Mouse (Mus musculus): Measurements from ENCODE around the gene Gtf3c2. TPM values are rescaled to one million over a fixed set of nuclear protein-coding genes. Genes with fewer than 3 reads are reported as not detected.

Gene Gtf3c2
- polyA plus RNA-seq (2014; fragmentation: Nextera tagmentation; extraction: Ambion mirVana): 101 and 109 TPM in 2 replicates

- under 1% methylated on average over 59 of the region's 59 CpGs for WGBS
- peak within 1 kb of the TSS; percentile 98 for H3K27ac ChIP-seq (ENCODE audit: low read depth, low read length)
- H3K9me3 ChIP-seq (ENCODE audit: control insufficient read depth, low read length): no peaks in the 10 kb centered on the region
- H3K4me1 ChIP-seq (replicated peaks; ENCODE audit: control insufficient read depth, insufficient read depth, low read length): no peaks in the 10 kb centered on the region
- DNase-seq (ENCODE audit: low spot score) (peak; percentile 94), ATAC-seq (replicated peaks; ENCODE audit: low FRiP score) (peak; percentile 97)
- no peaks in the 10 kb centered on the region for H3K36me3 ChIP-seq (ENCODE audit: control insufficient read depth, insufficient read depth, low read length)
- H3K9ac ChIP-seq (ENCODE audit: low read length): peak within 1 kb of the TSS; percentile 79
- peak within 1 kb of the TSS; percentile 91 for H3K4me3 ChIP-seq (ENCODE audit: low read depth, low read length)
- H3K4me2 ChIP-seq (ENCODE audit: low read depth, low read length, severe bottlenecking): peak within 1 kb of the TSS; percentile 81
- no peaks in the 10 kb centered on the region for H3K27me3 ChIP-seq (ENCODE audit: control insufficient read depth, insufficient read depth, low read length)
These were observed at the start of gene Gtf3c2, which contains the start of gene Gm29609 for GRCm38 (mm10) chr5:31179766-31180630. TSS of gene Gtf3c2 (minus strand) at chr5:31180144. TSS of gene Gm29609 (minus strand) at chr5:31179911.

GRCm38 (mm10) chr5:31226641-31227040 is 46.7 kb upstream of the Gtf3c2 start:
- Histone ChIP-seq H3K4me2 (ENCODE audit: low read depth, low read length, severe bottlenecking) (no peak overlapping the region), H3K36me3 (ENCODE audit: control insufficient read depth, insufficient read depth, low read length) (no peaks in the 10 kb centered on the region), H3K27me3 (ENCODE audit: control insufficient read depth, insufficient read depth, low read length) (no peaks in the 10 kb centered on the region), H3K4me1 (replicated peaks; ENCODE audit: control insufficient read depth, insufficient read depth, low read length) (no peaks in the 10 kb centered on the region), H3K27ac (ENCODE audit: low read depth, low read length) (no peak overlapping the region), H3K9me3 (ENCODE audit: control insufficient read depth, low read length) (no peaks in the 10 kb centered on the region), H3K4me3 (ENCODE audit: low read depth, low read length) (no peak overlapping the region), H3K9ac (ENCODE audit: low read length) (no peak overlapping the region)
- WGBS: 86% methylated on average over 1 of the region's 1 CpGs
- DNase-seq (ENCODE audit: low spot score) (no peak), ATAC-seq (replicated peaks; ENCODE audit: low FRiP score) (no peak)

- WGBS: 95% methylated on average over 9 of the region's 9 CpGs
- Histone ChIP-seq H3K9me3 (ENCODE audit: control insufficient read depth, low read length) (no peaks in the 10 kb centered on the region), H3K4me3 (ENCODE audit: low read depth, low read length) (no peak overlapping the region), H3K4me2 (ENCODE audit: low read depth, low read length, severe bottlenecking) (no peak overlapping the region), H3K36me3 (ENCODE audit: control insufficient read depth, insufficient read depth, low read length) (no peaks in the 10 kb centered on the region), H3K9ac (ENCODE audit: low read length) (no peak overlapping the region), H3K27ac (ENCODE audit: low read depth, low read length) (no peak overlapping the region), H3K4me1 (replicated peaks; ENCODE audit: control insufficient read depth, insufficient read depth, low read length) (no peaks in the 10 kb centered on the region; the same call in 1 of the 2 replicates), H3K27me3 (ENCODE audit: control insufficient read depth, insufficient read depth, low read length) (no peaks in the 10 kb centered on the region)
- ATAC-seq (replicated peaks; ENCODE audit: low FRiP score) (no peak), DNase-seq (ENCODE audit: low spot score) (no peak)
These were observed 42.8 kb upstream of the Gtf3c2 start for GRCm38 (mm10) chr5:31222696-31223095.

GRCm38 (mm10) chr5:31221304-31221945 is 41.5 kb upstream of the Gtf3c2 start:
- 14% methylated on average over 11 of the region's 11 CpGs for WGBS
- Histone ChIP-seq H3K4me2 (ENCODE audit: low read depth, low read length, severe bottlenecking) (peak overlapping the region; percentile 81), H3K9me3 (ENCODE audit: control insufficient read depth, low read length) (no peaks in the 10 kb centered on the region), H3K4me1 (replicated peaks; ENCODE audit: control insufficient read depth, insufficient read depth, low read length) (no peaks in the 10 kb centered on the region; the same call in 1 of the 2 replicates), H3K4me3 (ENCODE audit: low read depth, low read length) (peak overlapping the region; percentile 95), H3K27ac (ENCODE audit: low read depth, low read length) (peak overlapping the region; percentile 86), H3K27me3 (ENCODE audit: control insufficient read depth, insufficient read depth, low read length) (no peaks in the 10 kb centered on the region), H3K9ac (ENCODE audit: low read length) (peak overlapping the region; percentile 92), H3K36me3 (ENCODE audit: control insufficient read depth, insufficient read depth, low read length) (no peaks in the 10 kb centered on the region)
- DNase-seq (ENCODE audit: low spot score): peak; percentile 73
- peak; percentile 12; the same call in 1 of the 2 replicates for ATAC-seq (replicated peaks; ENCODE audit: low FRiP score)

GRCm38 (mm10) chr5:31220448-31221303 is 40.7 kb upstream of the Gtf3c2 start, which contains the start of gene Ppm1g:
TSS of gene Ppm1g (minus strand) at chr5:31220687.
- Histone ChIP-seq H3K4me3 (ENCODE audit: low read depth, low read length) (peak within 1 kb of the TSS; percentile 95), H3K27ac (ENCODE audit: low read depth, low read length) (peak within 1 kb of the TSS; percentile 86), H3K4me1 (replicated peaks; ENCODE audit: control insufficient read depth, insufficient read depth, low read length) (no peaks in the 10 kb centered on the region; the same call in 1 of the 2 replicates), H3K9ac (ENCODE audit: low read length) (peak within 1 kb of the TSS; percentile 92), H3K27me3 (ENCODE audit: control insufficient read depth, insufficient read depth, low read length) (no peaks in the 10 kb centered on the region), H3K9me3 (ENCODE audit: control insufficient read depth, low read length) (no peaks in the 10 kb centered on the region), H3K4me2 (ENCODE audit: low read depth, low read length, severe bottlenecking) (peak within 1 kb of the TSS; percentile 81), H3K36me3 (ENCODE audit: control insufficient read depth, insufficient read depth, low read length) (no peaks in the 10 kb centered on the region)
- under 1% methylated on average over 68 of the region's 70 CpGs for WGBS
- DNase-seq (ENCODE audit: low spot score) (peak; percentile 99), ATAC-seq (replicated peaks; ENCODE audit: low FRiP score) (peak; percentile 96)

- peak; percentile 82 for ATAC-seq (replicated peaks; ENCODE audit: low FRiP score)
These were observed 40.0 kb upstream of the Gtf3c2 start for GRCm38 (mm10) chr5:31219911-31220447.

GRCm38 (mm10) chr5:31219474-31219873 is 39.5 kb upstream of the Gtf3c2 start:
- DNase-seq (ENCODE audit: low spot score) (no peak), ATAC-seq (replicated peaks; ENCODE audit: low FRiP score) (no peak)
- H3K27me3 ChIP-seq (ENCODE audit: control insufficient read depth, insufficient read depth, low read length): no peaks in the 10 kb centered on the region
- H3K4me3 ChIP-seq (ENCODE audit: low read depth, low read length): peak overlapping the region; percentile 95
- H3K27ac ChIP-seq (ENCODE audit: low read depth, low read length): peak overlapping the region; percentile 85; the same call in 1 of the 2 replicates
- 2% methylated on average over 11 of the region's 11 CpGs for WGBS
- H3K9me3 ChIP-seq (ENCODE audit: control insufficient read depth, low read length): no peaks in the 10 kb centered on the region
- peak overlapping the region; percentile 81 for H3K4me2 ChIP-seq (ENCODE audit: low read depth, low read length, severe bottlenecking)
- peak overlapping the region; percentile 92 for H3K9ac ChIP-seq (ENCODE audit: low read length)
- H3K4me1 ChIP-seq (replicated peaks; ENCODE audit: control insufficient read depth, insufficient read depth, low read length): no peaks in the 10 kb centered on the region; the same call in 1 of the 2 replicates
- no peaks in the 10 kb centered on the region for H3K36me3 ChIP-seq (ENCODE audit: control insufficient read depth, insufficient read depth, low read length)

More at GRCm38 (mm10) chr5:31219911-31220447, 40.0 kb upstream of the Gtf3c2 start:
- peak overlapping the region; percentile 85 for H3K27ac ChIP-seq (ENCODE audit: low read depth, low read length)
- H3K36me3 ChIP-seq (ENCODE audit: control insufficient read depth, insufficient read depth, low read length): no peaks in the 10 kb centered on the region
- H3K4me2 ChIP-seq (ENCODE audit: low read depth, low read length, severe bottlenecking): peak overlapping the region; percentile 81
- no peak for DNase-seq (ENCODE audit: low spot score)
- H3K9ac ChIP-seq (ENCODE audit: low read length): peak overlapping the region; percentile 92
- no peaks in the 10 kb centered on the region for H3K9me3 ChIP-seq (ENCODE audit: control insufficient read depth, low read length)
- H3K4me1 ChIP-seq (replicated peaks; ENCODE audit: control insufficient read depth, insufficient read depth, low read length): no peaks in the 10 kb centered on the region; the same call in 1 of the 2 replicates
- peak overlapping the region; percentile 95 for H3K4me3 ChIP-seq (ENCODE audit: low read depth, low read length)
- under 1% methylated on average over 30 of the region's 40 CpGs for WGBS
- H3K27me3 ChIP-seq (ENCODE audit: control insufficient read depth, insufficient read depth, low read length): no peaks in the 10 kb centered on the region
